Mouse (Mus musculus): ENCODE measurements at regions not wholly inside any gene's neighbourhood (a gene's known extent, or its start where the extent isn't known, plus 50 kb on each side); places are given as distances from the start of the nearest gene placed in this dataset.

DNA sequence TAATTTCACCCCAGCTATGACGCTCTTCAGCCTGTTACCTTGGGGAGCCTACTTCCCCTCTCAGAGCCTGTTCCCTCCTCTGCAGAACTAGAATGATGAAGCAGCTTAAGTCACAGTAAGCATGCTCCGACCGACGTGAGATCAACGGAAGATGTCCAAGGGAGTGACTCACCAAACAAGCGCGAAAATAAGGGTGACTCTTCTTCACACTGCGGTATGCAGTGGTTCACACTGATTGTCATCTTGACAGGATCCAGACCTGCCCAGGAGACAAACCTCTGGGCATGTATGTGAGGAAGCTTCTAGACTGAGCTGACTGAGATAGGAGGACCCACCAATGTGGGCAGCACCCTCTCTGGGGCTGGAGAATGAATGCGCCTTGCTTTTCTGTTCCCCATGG, 116.3 kb upstream of the Tpm1 start:
- DNase-seq (ENCODE audit: low spot score in 2 of 2): no peak

DNA sequence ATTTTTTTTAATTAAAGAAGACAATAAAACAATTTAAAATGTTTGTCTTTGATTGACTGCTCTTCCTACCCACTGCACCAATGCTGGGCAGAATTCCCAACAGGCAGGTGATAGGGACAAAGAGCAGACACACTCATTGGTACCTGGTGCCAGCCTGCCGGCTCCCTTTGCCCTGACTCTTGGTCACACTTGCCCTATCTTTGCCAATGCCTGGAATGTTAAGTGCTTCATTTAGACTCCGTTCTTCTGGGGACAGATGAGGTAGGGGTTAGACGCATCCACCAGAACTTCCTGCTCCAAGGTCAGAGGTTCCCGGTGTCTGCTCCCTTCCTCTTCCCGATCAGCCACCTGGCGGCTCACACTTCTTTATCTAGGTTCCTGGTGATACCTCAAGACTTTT, 114.5 kb upstream of the Tpm1 start:
- no peak for DNase-seq (ENCODE audit: low spot score in 2 of 2)

DNA sequence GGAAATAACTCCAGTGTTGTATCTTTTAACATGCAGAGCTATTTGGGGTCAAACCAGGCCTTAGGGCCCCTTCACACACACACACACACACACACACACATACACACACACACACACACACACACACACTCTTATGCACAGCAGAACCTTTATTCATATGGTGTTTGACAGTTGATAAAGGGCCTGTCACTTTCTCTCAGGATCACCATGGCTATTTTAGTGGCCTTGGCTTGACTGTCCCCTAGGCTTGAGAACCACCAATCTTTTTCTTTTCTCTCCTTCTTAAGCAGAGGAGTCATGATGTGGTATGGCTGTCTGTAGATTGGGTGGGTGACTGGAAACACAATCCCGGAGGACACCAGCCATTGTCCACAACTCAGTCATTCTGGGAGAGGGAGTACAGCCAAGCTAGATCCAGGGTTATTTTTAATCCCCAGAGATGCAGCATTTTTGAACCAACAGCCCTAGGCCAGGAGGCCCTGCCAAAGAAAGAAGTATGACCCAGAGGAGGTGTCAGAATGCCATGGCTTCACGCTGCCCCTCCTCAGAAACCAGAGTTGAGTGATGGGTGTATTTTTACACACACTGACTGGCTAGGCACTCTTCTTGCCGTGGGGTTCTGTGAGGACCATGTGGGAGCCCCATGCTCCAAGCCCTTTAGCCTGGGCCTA, 111.7 kb upstream of the Tpm1 start:
- no peak for DNase-seq (ENCODE audit: low spot score in 2 of 2)

DNA sequence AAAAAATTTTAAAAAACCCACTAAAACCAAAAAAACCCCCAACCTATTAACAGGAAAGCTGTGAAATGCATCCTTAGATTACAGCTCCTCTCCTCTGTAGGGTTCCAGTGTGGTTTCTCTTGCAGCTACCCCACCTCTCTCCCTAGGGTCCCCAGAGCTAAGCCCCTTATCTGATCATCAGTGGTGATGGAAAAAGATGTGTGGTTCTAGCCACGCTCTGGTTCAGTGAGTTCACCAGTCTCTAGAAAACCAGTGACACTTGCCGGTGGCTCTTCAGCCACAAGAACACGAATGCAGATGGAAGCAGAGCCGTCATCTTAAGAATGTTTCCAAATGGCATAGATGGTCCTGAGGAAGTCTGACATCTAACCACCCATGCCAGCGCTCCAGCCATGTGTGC, 111.1 kb upstream of the Tpm1 start:
- DNase-seq (ENCODE audit: low spot score in 2 of 2): no peak

DNA sequence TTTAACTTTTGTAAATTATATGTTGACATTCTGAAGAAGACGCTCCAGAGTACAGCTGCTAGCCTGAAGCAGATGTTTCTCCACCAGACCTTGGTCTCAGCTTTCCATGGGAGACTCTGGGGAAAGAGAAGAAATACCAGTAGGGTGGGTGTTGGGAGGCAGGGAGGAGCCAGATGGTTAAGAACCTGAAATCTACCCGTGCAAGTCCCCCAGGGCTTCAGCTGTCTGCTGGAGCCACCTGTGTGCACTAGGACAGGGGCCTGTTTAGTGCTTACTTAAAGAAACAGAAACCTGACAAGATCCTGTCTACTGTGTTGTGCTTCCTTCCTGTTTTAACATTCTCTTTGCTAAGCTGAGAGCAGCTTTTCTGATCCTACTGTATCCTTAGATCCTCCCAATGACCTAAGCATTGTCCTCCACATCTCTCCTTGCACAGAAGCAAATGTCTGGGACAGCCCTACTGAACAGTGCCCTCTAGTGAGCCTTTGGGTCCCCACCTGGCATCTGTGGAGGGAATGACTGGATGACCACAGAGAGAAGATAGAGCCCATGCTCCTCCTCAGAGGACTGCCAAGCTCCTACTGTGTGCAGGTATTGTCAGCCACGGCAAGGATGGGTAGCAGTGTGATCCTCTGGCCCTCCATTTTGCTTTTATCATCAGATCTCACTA, 107.5 kb upstream of the Tpm1 start:
- no peak for DNase-seq (ENCODE audit: low spot score in 2 of 2)

DNA sequence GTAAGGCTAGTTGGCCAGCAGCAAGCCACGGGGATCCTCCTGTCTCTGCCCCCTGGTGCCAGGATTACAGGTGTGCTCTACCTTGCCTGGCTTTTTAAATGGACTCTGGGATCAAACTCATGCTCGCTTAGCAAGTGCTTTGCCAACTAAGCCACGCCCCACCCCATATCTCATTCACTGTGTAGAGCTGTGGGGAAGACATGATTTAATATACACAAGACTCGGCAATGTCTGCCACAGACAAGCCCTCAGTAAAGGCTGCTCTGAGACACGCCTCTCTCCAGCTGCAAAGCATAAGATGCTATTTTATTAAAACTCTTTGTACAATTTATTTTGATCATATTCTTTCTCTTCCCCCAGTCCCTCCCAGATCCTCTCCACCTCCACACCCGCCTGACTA, 104.9 kb upstream of the Tpm1 start:
- DNase-seq (ENCODE audit: low spot score in 2 of 2): no peak

DNA sequence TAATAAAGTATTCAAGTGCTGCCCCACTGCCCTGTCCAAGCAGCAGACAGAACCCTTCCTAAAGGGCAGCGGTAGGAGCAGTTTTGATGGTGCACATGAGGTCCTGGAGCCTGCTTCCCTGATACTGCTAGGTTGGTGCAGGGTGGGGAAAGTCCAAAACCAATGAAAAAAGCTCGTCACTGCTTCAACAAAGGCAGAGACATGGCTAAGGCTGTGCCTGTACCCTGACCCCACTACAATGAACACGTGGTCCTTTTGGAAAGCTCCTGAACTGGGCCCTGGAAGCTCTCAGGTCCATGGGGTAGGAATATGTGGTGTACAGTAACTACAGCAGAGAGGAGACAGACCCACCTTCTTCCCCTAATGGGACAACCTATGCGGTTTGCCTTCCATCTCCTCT, 104.1 kb upstream of the Tpm1 start:
- DNase-seq (ENCODE audit: low spot score in 2 of 2): no peak

DNA sequence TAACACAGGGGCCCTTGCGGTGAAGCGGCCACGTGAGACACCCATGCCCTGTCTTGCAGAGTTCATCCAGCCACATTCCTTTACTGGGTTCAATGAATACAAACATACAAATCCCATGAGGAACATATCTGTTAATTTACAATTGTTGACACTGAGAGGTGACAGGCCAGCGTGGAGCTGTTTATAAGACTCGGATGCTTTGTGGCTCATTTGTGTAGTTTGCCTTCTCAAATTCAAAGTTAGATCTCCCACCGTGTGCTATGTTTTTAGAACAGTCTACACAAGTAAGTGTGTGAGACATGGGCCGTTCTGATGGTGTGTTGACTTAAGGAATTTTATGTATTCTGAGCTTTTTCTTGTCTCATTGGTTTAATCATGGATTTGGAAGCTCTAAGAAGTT, 98.5 kb upstream of the Tpm1 start:
- no peak for DNase-seq (ENCODE audit: low spot score in 2 of 2)

DNA sequence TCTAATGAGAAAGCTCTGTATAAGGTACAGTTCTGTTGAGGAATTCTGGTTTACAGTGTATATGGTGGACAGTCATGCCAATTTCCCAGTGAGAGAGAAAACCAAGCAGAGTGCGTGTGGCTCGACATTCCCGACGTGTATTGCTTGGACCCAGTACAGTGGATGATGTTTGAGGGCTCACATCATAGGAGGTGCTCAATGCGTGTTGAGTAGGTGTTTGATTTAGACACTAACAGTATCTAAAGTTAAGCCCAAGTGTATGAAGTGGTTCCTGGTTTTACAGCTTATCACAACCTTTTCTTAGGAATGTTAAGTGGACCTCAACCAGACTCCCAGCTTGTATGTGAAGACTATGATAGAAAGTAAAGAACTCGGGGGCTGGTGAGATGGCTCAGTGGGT, 96.2 kb upstream of the Tpm1 start:
- DNase-seq (ENCODE audit: low spot score in 2 of 2): no peak

DNA sequence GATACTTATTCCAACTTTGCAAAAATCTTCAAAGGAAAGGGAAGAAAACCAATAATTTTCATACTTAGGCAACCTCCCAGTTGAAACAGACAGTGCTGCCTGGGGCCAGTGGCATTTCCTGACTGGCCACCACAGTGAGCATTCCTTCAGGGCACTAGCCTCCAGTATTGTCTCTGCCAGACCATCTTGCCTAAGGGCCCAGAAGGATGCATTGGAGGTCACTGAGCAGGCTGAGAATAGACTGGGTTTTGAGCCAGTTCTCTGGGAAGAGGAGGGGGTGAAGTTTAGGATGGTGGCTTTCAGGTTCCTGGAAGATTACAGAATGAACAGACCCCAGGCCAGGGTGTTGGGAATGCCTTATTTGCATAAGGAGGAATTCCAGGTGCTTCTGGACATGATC, 95.3 kb upstream of the Tpm1 start:
- DNase-seq (ENCODE audit: low spot score in 2 of 2): no peak

DNA sequence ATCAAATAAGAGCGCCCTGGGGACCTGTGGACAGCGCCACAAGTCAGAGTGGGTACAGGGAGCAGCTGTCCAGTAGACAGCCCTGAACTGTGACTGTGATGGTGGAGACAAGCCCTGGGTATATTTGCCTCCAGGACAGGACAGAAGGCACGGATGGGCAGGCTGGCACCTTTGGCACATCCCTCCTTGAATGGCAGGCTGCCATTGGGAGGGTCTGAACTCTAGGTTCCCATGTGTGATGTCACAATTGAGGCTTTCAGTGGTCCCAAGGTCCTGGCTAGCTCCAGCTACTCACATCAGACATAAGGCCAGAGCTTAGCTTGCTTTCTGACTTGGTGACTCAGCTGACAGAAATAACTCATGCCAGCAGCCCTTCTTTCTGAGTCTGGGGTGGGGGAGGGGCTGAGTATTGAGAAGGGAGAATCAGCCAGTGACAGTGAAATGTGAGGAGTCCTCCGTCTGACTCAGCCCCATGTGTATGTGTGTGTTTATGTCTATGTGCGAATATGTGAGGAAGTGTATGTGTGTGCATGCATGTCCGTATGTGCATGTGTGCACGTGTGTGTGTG, 91.2 kb upstream of the Tpm1 start:
- DNase-seq (ENCODE audit: low spot score in 2 of 2): peak; percentile 55 to 58

DNA sequence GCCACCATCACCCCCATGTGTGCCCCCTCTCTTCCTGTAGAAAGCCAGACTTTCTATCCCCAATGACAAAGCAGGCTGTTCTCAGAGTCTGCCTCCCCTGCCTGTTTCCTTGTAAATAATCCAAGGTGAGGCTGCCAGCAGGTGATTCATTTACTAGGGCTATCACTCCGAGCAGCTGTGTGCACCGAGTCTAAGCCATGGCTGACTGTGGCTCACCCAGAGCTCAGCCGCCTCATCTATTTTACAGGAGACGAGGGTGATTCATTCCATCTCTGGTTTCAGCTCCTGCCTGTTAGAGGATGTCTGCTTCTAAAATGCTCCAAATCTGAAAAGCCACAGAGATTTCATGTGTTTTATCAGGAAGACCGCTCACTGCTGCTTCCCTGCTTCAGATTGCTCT, 88.5 kb upstream of the Tpm1 start:
- DNase-seq (ENCODE audit: low spot score in 2 of 2): peak in 1 of 2 experiments; percentile 36

DNA sequence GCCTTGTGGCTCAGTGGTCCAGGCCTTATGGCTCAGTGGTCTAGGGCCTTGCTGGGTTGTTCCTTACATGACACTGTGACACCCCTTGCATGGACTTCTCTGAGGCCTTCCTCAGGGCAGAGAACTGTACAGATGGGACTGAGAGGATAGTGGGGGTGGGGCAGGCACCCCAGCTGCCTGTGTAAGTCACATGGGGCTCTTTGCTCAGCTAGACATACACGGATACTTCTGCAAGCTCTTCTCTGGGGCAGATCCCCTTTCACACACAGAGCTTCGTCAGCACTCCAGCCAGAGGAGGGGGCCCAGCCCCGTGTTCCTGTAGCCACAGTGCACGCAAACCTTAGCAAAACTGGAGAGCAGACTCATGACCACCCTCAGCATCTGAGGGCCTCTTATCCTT, 87.9 kb upstream of the Tpm1 start:
- peak; percentile 42 to 43 for DNase-seq (ENCODE audit: low spot score in 2 of 2)

DNA sequence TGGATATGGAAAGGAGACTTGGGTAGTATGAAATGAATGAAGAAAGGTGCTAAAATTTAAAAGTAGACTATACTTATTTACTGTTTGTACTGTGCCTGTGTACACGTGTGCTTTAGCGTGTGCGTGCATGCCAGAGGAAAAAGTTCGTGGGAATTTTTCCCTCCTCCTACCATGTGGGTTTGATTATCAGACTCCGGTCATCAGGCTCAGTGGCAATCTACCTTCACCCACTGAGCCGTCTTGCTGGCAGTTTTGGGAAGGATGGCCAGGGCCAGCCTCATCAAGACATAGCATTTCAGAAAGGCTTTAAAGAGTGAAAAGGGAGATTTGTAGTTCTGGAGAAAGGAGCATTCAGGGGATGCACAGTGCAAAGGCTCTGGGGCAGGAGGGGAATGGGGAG, 87.0 kb upstream of the Tpm1 start:
- no peak for DNase-seq (ENCODE audit: low spot score in 2 of 2)

DNA sequence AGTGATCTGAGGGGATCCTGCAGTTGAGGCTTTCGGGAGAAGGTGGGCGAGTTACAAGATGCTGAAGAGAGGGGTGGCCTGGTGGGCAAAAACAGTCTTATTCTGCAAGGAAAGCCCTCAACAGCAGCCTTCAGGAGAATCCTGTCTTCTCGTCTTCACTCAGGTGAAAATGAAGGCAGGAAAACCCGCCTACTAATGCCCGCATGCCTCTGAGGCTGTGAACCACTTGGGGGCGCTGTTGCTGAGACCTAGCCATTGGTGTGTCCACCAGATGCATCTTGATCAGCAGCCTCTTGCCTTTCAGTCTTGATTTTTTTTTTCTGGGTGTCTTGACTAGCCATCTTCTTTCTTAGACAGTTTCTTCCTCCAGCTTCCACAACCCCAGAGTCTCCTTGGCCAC, 85.2 kb upstream of the Tpm1 start:
- no peak for DNase-seq (ENCODE audit: low spot score in 2 of 2)

DNA sequence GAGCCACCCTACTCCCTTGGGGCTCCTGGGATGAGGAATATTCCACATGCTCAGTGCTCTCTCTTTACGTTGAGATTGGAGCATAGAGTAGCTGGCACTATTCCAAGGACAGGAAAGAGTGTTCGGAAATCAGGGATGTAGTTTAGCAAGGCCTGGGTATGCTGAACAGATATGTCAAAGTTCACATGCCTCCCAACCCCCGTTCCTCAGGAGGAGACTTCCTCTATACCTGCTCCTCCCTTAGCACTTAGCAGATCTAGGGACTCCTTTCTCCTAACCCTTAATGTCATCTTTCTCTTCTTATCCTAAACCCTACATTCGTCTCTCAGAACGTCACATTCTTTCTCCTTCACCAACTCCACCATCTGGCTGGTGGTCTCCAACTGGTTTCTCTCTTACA, 83.2 kb upstream of the Tpm1 start:
- no peak for DNase-seq (ENCODE audit: low spot score in 2 of 2)

DNA sequence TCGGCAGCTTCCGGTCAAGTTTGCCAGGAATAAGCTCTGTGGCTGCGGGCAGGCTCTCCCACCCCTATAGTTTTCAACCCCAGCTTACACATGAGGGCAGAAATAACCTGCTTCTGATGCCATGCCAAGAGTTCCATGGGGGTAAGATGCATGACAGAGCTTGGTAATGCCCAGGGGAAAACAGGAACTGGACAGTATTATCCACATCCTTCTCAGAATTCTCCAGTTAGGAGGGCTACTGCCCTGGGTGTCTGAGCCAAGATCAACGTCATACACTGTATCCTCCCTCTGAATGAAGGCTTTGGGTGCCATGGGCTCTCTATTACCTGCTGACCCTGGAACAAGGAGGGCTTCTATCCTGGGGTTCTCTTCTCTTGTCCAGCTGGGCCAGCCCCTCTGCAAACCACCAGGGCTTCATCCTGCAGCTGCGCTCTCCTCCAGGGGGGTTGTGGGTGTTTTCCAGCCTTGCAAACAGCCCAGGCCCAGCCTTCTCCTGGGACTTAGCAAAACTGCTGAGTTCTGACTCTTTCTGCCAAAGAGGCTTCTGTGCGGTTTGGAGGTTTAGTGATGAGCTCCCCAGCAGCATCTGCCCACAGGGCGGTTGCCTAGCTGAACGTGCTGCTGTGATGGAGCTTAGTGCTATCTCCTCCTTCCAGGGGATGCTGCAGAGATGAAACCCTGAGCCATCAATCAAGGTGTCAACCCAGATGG, 81.7 kb upstream of the Tpm1 start:
- DNase-seq (ENCODE audit: low spot score in 2 of 2): peak; percentile 42 to 51

DNA sequence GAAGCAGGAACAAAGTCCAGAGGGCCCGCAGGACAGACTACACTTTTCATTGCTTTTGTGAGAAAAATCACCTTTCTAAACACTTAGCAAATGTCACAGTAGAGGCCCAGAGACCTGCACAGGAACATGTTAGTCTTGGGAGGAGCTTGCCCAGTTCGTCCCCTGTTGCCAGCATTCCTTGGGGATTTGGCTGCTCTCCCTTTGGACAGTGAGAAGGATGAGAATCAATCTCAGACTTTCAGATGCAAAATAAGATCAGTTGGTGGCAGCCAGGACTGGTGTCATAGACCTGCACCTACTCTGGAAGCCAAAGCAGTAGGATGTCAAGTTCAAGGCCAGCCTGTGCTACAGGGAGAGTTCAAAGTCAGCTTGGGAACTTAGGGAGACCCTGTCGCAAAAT, 80.7 kb upstream of the Tpm1 start:
- no peak for DNase-seq (ENCODE audit: low spot score in 2 of 2)

DNA sequence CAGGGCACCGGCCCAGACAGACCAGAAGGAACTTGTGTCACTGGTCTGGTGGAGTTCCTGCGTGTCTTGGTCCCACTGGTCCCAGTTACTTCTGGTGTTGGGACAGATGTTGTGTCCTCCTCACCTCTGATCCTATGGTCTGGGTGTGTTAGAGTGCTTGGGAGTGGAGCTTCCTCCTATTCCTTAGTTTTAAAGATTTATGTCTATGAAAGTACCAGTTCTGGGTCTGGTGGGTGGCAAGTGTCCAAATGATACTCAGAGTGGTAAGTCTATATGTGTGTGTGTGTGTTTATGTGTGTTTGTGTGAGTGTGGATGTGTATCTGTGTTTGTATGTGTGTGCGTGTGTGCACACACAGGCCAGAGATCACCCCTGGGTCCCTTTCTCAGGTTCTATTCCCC, 79.9 kb upstream of the Tpm1 start:
- DNase-seq (ENCODE audit: low spot score in 2 of 2): no peak

DNA sequence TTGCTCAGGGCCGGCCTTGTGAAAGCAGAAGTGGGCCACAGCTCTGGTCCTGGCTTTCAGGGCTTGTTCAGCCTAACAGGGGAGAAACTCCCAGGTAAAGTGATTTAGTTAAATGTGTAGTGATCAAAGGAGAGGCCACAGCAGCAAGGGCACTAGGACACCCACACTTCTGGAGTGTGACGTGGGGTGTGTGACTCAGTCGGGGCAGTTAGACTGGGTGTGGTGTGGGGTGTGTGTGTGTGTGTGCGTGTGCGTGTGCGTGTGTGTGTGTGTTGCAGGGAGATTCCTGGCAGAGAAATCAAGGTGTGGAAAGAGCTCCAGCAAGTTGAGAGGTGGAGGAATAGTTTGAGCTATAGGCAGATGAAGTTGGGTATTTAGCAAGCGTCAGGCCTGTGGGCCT, 72.5 kb upstream of the Tpm1 start:
- DNase-seq (ENCODE audit: low spot score in 2 of 2): no peak

DNA sequence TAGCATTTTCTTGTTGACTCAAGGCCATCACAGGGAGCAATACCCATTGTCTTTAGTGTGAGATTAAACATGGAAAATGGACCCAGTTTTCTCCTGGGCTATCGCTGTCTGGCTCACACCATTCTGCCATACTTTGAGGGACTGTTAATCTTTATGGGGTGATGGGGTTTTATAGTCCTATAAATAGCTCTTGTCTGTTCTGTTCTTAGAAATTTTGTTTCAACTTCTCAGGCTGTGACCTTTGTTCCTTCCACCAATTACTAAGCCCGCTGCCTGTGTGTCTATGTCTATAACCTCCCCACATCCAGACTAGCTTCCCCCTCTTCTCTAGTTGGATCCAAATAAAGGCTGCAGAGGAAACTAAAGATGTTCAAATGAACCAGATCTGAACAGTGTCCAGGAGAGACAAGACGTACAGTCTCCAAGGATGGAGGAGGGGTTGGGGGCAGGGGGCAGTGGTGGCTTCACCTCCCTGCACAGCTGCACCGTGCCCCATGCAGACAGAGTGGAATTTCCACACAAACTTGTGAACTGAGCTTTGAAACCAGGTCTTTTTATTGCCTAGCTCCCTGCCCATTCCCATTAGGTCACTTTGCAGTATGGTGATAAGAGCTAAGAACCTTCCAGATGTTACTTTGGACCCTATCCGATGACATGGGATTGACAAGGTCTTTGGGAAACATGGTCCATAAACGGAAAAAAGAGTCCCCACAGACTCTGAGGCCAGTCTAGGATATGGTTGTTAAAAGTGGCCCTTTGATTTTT, 69.9 kb upstream of the Tpm1 start:
- DNase-seq (ENCODE audit: low spot score in 2 of 2): no peak

DNA sequence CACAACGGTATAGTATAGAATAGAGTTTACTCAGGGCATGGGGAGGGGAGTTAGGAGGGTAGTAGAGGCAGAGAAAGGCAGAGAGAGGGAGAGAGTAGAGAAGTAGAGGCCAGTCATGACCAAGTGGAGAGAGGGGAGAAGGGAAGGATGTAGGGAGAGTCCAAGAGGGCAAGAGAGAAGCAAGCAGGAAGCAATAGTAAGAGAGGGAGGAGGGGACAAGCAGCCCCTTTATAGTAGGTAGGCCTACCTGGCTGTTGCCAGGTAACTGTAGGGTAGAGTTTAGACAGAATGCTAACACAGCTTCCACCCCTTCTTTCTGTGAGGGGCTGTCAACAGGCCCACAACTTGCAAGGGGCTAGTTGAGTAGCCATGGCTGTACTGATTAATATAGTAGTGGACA, 69.2 kb upstream of the Tpm1 start:
- DNase-seq (ENCODE audit: low spot score in 2 of 2): no peak

All from right cerebral cortex, postnatal 10 days (tissue).